Mouse (Mus musculus): ENCODE data around the gene Slc16a4.
"Not testable (repeated sequence)": the region's sequence is repeated elsewhere in the genome, so short reads cannot be mapped to it uniquely, and the experiment has no call there.

Gene Slc16a4

DNA sequence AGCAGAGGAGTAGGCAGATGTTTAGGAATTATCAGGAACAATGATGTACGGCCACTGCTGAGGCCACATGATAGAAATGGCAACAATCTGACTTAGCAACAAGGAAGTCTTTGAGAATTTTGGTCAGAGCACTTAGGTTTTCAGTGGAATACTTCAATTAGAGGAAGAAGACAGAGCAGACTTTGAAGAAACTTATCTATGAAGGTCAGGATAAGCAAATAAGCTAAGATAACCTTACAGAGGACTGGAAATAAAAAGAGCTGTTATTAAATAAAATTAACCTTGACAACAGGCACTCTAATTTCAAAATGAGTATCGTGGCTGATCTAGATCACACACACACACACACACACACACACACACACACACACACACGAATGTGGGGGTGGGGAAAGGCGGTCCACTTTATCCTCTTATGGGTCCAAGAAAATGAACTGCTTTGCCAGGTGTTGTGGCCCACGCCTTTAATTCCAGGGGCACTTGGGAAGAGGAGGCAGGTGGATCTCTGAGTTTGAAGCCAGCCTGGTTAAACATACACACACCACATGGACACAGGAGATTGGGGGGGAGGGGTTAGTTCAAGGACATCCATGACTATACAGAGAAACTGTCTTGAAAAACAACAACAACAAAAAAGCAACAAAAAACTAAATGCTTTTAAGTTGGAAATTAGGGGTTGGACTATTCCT, 4.8 kb downstream of the Slc16a4 start:
- no peak for DNase-seq (ENCODE audit: low spot score)

GRCm38 (mm10) chr3:107296917-107297316, 5.9 kb downstream of the Slc16a4 start:
- not testable (repeated sequence) for DNase-seq (ENCODE audit: low spot score)

DNA sequence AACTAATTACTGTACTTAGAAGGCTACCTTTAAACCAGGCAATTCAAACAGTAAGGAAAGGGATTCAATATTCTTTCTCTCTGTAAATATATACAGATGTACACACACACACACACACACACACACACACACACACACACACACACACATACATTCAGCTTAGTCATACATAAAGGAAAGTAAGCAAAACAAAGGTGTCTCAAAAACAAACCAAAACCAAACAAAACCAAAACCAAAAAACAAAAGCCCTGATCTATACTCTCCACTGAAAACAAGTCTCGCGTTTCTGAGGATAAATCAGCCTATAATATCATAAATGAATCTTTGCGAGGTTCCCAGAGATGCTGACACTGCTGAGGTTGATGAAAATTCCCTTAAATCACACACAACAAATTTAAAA, 26.3 kb downstream of the Slc16a4 start:
- DNase-seq (ENCODE audit: low spot score) = no peak

DNA sequence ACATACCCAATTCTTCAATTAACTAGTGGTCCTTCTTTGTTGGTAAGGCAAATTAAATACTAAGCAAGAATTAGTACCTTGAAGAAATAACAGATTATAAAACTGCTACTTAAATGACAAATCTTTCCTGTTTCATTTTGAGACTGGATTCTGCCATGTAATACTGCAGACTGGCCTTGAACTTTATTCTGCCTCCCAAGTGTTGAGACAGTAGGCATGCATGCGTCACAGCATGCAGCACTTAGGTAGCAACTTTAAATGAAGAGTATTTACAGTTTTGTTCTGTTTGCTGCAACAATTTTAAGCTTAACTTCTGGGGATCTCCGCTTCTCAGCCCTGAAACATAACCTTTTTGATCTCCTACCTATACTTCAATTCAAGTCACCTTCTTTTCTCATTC, 30.1 kb downstream of the Slc16a4 start:
- no peak for DNase-seq (ENCODE audit: low spot score)

DNA sequence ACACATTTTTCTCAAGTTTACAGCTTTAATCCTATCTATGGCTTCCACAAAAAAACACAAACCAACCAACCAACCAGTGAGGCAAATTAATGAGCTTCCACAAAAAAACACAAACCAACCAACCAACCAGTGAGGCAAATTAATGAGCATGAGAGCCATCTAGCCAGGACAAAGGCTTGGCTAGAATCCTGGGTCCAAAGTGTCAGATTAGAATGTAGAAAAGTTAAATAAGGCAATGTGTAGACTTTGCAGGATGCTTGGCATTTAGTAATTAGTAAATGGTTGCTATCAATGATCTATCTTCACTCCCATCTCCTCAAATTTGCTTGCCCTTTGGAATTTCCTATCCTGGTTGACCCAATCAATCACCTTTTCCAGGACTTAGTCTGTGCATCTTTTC, 30.7 kb downstream of the Slc16a4 start:
- no peak for DNase-seq (ENCODE audit: low spot score)

- no peak for DNase-seq (ENCODE audit: low spot score)
Measured at GRCm38 (mm10) chr3:107326442-107326841, 35.4 kb downstream of the Slc16a4 start.

- DNase-seq (ENCODE audit: low spot score) = no peak
Measured at GRCm38 (mm10) chr3:107330503-107331424, 39.7 kb downstream of the Slc16a4 start.

GRCm38 (mm10) chr3:107331746-107332126, 40.7 kb downstream of the Slc16a4 start:
- DNase-seq (ENCODE audit: low spot score) = no peak

- peak; percentile 26 for DNase-seq (ENCODE audit: low spot score)
Measured at GRCm38 (mm10) chr3:107332127-107332959, 41.3 kb downstream of the Slc16a4 start.

GRCm38 (mm10) chr3:107332960-107333380, 41.9 kb downstream of the Slc16a4 start:
- DNase-seq (ENCODE audit: low spot score) = peak; percentile 95

DNA sequence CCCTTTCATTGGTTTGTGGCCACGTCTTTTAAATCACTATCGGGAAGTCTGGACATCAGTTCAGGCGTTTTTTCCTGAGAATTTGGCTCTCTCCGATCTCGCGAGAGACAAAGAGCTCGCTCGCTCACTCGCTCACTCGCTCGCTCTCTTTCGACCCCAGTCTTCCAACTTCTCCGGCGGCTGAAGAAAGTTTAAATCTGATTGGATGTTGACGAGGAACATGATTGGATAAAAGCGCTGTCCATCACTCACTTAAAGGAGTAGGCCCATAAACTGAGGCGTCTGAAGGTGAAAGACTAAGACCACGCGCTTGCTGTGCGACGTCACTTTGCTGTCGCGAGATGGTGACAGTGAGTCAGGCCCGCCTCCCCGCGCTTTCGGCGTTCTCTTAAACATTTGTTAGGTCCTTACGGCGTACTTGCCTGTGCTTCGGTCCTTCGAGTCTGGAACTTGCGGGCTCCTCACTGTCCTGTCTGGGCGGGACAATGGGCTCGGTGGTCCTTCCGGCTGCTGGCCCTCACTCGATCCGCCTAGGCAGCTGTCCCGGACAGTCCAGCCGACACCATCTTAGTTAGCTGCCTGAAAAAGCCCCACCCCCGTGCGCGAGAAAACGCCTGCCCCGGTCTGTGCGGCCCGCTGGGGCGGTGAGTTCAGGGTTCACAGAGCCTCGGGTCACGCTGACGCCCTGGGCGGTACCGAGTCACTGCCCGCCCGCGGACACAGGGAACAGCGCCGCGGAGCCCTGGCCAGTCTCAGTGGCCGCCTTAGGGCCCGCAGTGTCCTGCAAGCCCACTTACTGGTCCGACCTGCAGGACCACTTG, 42.6 kb downstream of the Slc16a4 start, which contains the start of gene Rbm15:
Rbm15 (minus strand) TSS at position 293 of the 821 bp plus-strand sequence.
- DNase-seq (ENCODE audit: low spot score) = peak; percentile 91

- DNase-seq (ENCODE audit: low spot score) = no peak
Measured at GRCm38 (mm10) chr3:107334202-107334934, 43.3 kb downstream of the Slc16a4 start.

DNA sequence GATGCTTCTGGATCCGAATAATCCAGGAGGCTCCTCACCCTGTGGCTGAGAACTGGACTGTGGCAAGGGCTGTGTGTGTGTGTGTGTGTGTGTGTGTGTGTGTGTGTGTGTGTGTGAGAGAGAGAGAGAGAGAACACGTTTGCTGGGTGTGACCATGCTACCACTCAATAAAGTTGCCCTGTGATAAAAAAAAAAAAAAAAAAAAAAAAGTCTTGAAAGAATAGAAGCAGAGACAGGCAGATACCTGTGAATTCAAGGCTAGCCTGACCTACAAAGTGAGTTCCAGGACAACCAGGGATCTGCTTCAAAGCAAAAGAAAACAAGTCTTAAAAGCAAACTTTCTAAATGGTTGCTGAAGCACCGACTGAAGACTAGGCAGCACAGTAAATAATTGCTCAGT, 52.9 kb downstream of the Slc16a4 start:
- no peak for DNase-seq (ENCODE audit: low spot score)

DNA sequence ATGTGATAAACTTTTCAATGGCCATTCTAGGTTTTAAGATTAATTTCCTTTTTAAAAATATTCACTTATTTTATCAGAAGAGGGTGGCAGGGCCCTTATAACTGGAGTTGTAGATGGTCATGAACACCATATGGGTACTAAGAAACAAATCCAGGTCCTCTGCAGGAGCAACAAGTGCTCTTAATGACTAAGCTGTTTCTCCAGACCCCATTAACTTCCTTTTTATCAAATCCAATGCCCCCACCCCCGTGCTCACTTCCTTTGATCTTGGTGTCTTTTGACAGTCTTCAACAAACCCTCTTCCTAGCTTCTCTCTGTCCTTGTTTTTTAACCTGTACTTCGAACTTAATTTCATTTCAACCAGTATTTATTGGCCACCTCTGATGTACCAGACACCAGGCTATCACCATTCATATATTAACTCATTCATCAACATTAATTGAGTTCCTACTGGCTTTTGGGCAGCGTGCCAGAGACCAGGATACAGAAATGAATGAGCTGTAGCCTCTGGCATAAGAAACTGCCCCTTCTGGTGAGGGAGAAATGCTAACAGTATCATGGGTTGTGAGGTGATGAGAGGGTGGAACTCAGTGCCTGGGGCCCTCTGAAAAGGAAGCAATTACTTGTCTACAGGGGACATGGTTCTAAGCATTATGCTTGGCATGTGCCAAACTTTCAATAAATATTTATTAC, 54.1 kb downstream of the Slc16a4 start:
- DNase-seq (ENCODE audit: low spot score) = no peak

- no peak for DNase-seq (ENCODE audit: low spot score)
Measured at GRCm38 (mm10) chr3:107349006-107349405, 58.0 kb downstream of the Slc16a4 start.

DNA sequence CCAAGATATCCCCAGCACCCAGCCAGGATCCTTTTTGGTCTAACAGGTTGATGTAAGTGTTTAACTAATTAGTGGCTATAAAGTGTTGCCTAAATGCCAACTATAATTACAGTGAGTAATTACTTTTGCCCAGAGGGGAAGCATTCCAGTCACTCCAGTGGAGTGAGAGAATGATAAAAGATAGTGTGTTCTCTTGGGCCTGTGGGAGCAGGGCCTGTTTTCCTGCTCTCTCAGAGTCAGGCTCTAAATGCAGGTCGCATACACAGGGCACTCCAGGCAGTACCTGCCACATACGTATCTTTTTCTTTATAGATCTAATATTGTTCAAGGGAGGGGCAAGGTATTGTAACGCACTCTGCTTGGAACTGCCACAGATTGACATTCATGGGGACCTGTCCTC, 60.7 kb downstream of the Slc16a4 start:
- no peak for DNase-seq (ENCODE audit: low spot score)

GRCm38 (mm10) chr3:107355618-107356260, 64.7 kb downstream of the Slc16a4 start:
- no peak for DNase-seq (ENCODE audit: low spot score)

DNA sequence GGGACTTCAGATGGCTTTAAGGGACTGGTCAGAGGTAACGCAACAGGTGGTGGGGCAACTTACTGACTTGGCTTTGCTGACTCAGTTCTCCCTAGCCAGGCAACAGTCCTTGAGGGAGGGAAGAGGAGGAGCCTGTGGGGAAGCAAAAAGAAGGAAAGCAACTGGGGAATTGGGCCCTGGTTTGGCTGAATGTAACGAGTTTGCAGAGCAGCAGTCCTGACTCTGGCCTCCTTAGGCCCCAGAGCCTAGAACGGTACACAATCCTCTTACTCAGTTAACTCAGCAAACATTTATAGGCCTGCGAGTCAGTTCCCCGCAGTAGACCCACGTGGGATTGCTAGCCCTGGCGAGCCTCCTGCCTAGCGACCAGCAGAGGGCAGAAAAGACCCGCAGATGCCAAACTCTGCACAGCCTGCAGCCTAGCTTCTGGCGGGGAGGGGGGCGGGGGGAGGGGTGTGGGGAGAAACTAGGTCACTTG, 66.0 kb downstream of the Slc16a4 start:
- DNase-seq (ENCODE audit: low spot score) = peak; percentile 80

DNA sequence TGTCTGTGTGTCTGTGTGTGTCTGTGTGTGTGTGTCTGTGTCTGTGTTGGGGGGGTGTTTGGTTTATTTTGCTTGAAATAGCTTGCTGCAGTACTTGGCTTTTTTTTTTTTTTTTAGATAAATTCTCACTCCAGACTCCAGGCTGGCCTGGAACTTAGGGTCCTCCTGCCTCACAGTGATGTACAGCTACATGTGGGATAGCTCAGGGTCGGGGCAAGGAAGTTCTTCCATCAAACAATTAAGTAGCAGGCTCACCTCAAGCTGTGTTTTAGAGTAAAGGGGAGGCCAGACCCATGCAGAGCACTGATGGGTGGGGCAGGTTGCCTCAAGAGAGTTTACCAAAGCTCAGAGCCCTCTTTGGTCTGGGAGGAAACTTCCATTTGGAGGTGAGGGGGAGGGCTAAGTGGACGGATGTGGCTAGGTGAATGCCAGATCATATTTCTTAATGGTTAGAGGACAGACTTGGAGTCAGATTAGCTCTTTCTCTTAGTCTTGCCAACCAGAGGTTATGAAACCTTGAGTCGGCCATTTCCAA, 66.7 kb downstream of the Slc16a4 start:
- no peak for DNase-seq (ENCODE audit: low spot score)

Measured in urinary bladder, postnatal 14 days (tissue).